Mouse (Mus musculus): ENCODE measurements around the gene Gm11096. TPM values are rescaled to one million over a fixed set of nuclear protein-coding genes. Genes with fewer than 3 reads are reported as not detected.

The Gm11096 gene
- not detected in 2 replicates for polyA plus RNA-seq (2015; fragmentation: Nextera tagmentation; extraction: Ambion mirVana)

- no peak for DNase-seq
- no peak for TF ChIP-seq CTCF (IDR thresholded peaks at IDR 0.05; ENCODE audit: low read depth)
- TF ChIP-seq EP300 (IDR thresholded peaks at IDR 0.05; ENCODE audit: low read depth) = no peak
- Histone ChIP-seq H3K9ac (replicated peaks) (no peak within 1 kb of the TSS), H3K4me2 (ENCODE audit: low read depth, low read length) (no peak within 1 kb of the TSS), H3K36me3 (replicated peaks; ENCODE audit: insufficient read depth, low read length) (no peaks in the 10 kb centered on the region), H3K4me1 (ENCODE audit: insufficient read depth) (no peaks in the 10 kb centered on the region), H3K9me3 (ENCODE audit: low read length) (no peaks in the 10 kb centered on the region), H3K27ac (ENCODE audit: low read depth) (no peak within 1 kb of the TSS), H3K27me3 (ENCODE audit: insufficient read depth, low read length) (no peaks in the 10 kb centered on the region), H3K4me3 (ENCODE audit: low read depth, low read length) (no peak within 1 kb of the TSS)
- ATAC-seq = no peak
Measured at GRCm38 (mm10) chr17:81441463-81441862, at the start of gene Gm11096. TSS of gene Gm11096 (plus strand) at chr17:81441763.

GRCm38 (mm10) chr17:81393040-81393439 lies 48.5 kb upstream of the Gm11096 start:
- Histone ChIP-seq H3K36me3 (replicated peaks; ENCODE audit: insufficient read depth, low read length) (no peaks in the 10 kb centered on the region), H3K4me3 (ENCODE audit: low read depth, low read length) (no peak overlapping the region), H3K4me1 (ENCODE audit: insufficient read depth) (no peaks in the 10 kb centered on the region), H3K9ac (replicated peaks) (no peak overlapping the region), H3K9me3 (ENCODE audit: low read length) (no peaks in the 10 kb centered on the region), H3K4me2 (ENCODE audit: low read depth, low read length) (no peak overlapping the region), H3K27ac (ENCODE audit: low read depth) (no peak overlapping the region), H3K27me3 (ENCODE audit: insufficient read depth, low read length) (no peaks in the 10 kb centered on the region)
- TF ChIP-seq CTCF (IDR thresholded peaks at IDR 0.05; ENCODE audit: low read depth) (no peak), EP300 (IDR thresholded peaks at IDR 0.05; ENCODE audit: low read depth) (no peak)
- no peak for ATAC-seq
- WGBS (ENCODE audit: insufficient replicate concordance) = 60% methylated on average over 4 of the region's 4 CpGs
- no peak for DNase-seq

- Histone ChIP-seq H3K9ac (replicated peaks) (no peak overlapping the region), H3K36me3 (replicated peaks; ENCODE audit: insufficient read depth, low read length) (no peaks in the 10 kb centered on the region), H3K27ac (ENCODE audit: low read depth) (no peak overlapping the region), H3K4me3 (ENCODE audit: low read depth, low read length) (no peak overlapping the region), H3K4me2 (ENCODE audit: low read depth, low read length) (no peak overlapping the region), H3K4me1 (ENCODE audit: insufficient read depth) (no peaks in the 10 kb centered on the region), H3K27me3 (ENCODE audit: insufficient read depth, low read length) (no peaks in the 10 kb centered on the region), H3K9me3 (ENCODE audit: low read length) (no peaks in the 10 kb centered on the region)
- TF ChIP-seq EP300 (IDR thresholded peaks at IDR 0.05; ENCODE audit: low read depth) (no peak), CTCF (IDR thresholded peaks at IDR 0.05; ENCODE audit: low read depth) (no peak)
- DNase-seq = no peak
- no peak for ATAC-seq
- WGBS (ENCODE audit: insufficient replicate concordance) = 78% methylated on average over 2 of the region's 2 CpGs
Measured at GRCm38 (mm10) chr17:81394124-81394523, 47.4 kb upstream of the Gm11096 start.

- H3K9me3 ChIP-seq (ENCODE audit: low read length) = no peaks in the 10 kb centered on the region
- H3K27me3 ChIP-seq (ENCODE audit: insufficient read depth, low read length) = no peaks in the 10 kb centered on the region
- no peaks in the 10 kb centered on the region for H3K4me1 ChIP-seq (ENCODE audit: insufficient read depth)
- no peak overlapping the region for H3K4me3 ChIP-seq (ENCODE audit: low read depth, low read length)
- no peaks in the 10 kb centered on the region for H3K36me3 ChIP-seq (replicated peaks; ENCODE audit: insufficient read depth, low read length)
- no peak for ATAC-seq
- 66% methylated on average over 1 of the region's 1 CpGs for WGBS (ENCODE audit: insufficient replicate concordance)
- no peak for TF ChIP-seq EP300 (IDR thresholded peaks at IDR 0.05; ENCODE audit: low read depth)
- no peak for TF ChIP-seq CTCF (IDR thresholded peaks at IDR 0.05; ENCODE audit: low read depth)
- no peak for DNase-seq
- H3K9ac ChIP-seq (replicated peaks) = no peak overlapping the region
- H3K4me2 ChIP-seq (ENCODE audit: low read depth, low read length) = no peak overlapping the region
- H3K27ac ChIP-seq (ENCODE audit: low read depth) = no peak overlapping the region
Measured at GRCm38 (mm10) chr17:81397434-81397833, 44.1 kb upstream of the Gm11096 start.

- Histone ChIP-seq H3K27me3 (ENCODE audit: insufficient read depth, low read length) (no peaks in the 10 kb centered on the region), H3K27ac (ENCODE audit: low read depth) (no peak overlapping the region), H3K9me3 (ENCODE audit: low read length) (no peaks in the 10 kb centered on the region), H3K36me3 (replicated peaks; ENCODE audit: insufficient read depth, low read length) (no peaks in the 10 kb centered on the region), H3K4me1 (ENCODE audit: insufficient read depth) (no peaks in the 10 kb centered on the region), H3K9ac (replicated peaks) (no peak overlapping the region), H3K4me2 (ENCODE audit: low read depth, low read length) (no peak overlapping the region), H3K4me3 (ENCODE audit: low read depth, low read length) (no peak overlapping the region)
- DNase-seq = no peak
- 58% methylated on average over 5 of the region's 5 CpGs for WGBS (ENCODE audit: insufficient replicate concordance)
- no peak for ATAC-seq
- TF ChIP-seq EP300 (IDR thresholded peaks at IDR 0.05; ENCODE audit: low read depth) = no peak
- no peak for TF ChIP-seq CTCF (IDR thresholded peaks at IDR 0.05; ENCODE audit: low read depth)
Measured at GRCm38 (mm10) chr17:81400377-81400776, 41.2 kb upstream of the Gm11096 start.

- H3K9ac ChIP-seq (replicated peaks) = no peak overlapping the region
- H3K4me1 ChIP-seq (ENCODE audit: insufficient read depth) = no peaks in the 10 kb centered on the region
- WGBS (ENCODE audit: insufficient replicate concordance) = 58% methylated on average over 2 of the region's 2 CpGs
- no peaks in the 10 kb centered on the region for H3K36me3 ChIP-seq (replicated peaks; ENCODE audit: insufficient read depth, low read length)
- ATAC-seq (no peak), DNase-seq (no peak)
- no peak overlapping the region for H3K4me2 ChIP-seq (ENCODE audit: low read depth, low read length)
- no peaks in the 10 kb centered on the region for H3K9me3 ChIP-seq (ENCODE audit: low read length)
- no peak overlapping the region for H3K4me3 ChIP-seq (ENCODE audit: low read depth, low read length)
- TF ChIP-seq EP300 (IDR thresholded peaks at IDR 0.05; ENCODE audit: low read depth) (no peak), CTCF (IDR thresholded peaks at IDR 0.05; ENCODE audit: low read depth) (no peak)
- H3K27me3 ChIP-seq (ENCODE audit: insufficient read depth, low read length) = no peaks in the 10 kb centered on the region
- no peak overlapping the region for H3K27ac ChIP-seq (ENCODE audit: low read depth)
Measured at GRCm38 (mm10) chr17:81402636-81403035, 38.9 kb upstream of the Gm11096 start.

GRCm38 (mm10) chr17:81403121-81403520 lies 38.4 kb upstream of the Gm11096 start:
- H3K4me1 ChIP-seq (ENCODE audit: insufficient read depth) = no peaks in the 10 kb centered on the region
- H3K27me3 ChIP-seq (ENCODE audit: insufficient read depth, low read length) = no peaks in the 10 kb centered on the region
- H3K9me3 ChIP-seq (ENCODE audit: low read length) = no peaks in the 10 kb centered on the region
- no peak for DNase-seq
- 84% methylated on average over 4 of the region's 4 CpGs for WGBS (ENCODE audit: insufficient replicate concordance)
- no peak for ATAC-seq
- no peak overlapping the region for H3K4me3 ChIP-seq (ENCODE audit: low read depth, low read length)
- no peaks in the 10 kb centered on the region for H3K36me3 ChIP-seq (replicated peaks; ENCODE audit: insufficient read depth, low read length)
- no peak for TF ChIP-seq EP300 (IDR thresholded peaks at IDR 0.05; ENCODE audit: low read depth)
- TF ChIP-seq CTCF (IDR thresholded peaks at IDR 0.05; ENCODE audit: low read depth) = no peak
- no peak overlapping the region for H3K27ac ChIP-seq (ENCODE audit: low read depth)
- H3K9ac ChIP-seq (replicated peaks) = no peak overlapping the region
- H3K4me2 ChIP-seq (ENCODE audit: low read depth, low read length) = no peak overlapping the region

Measured in liver, postnatal 0 days (tissue).